Mouse (Mus musculus) adrenal gland, adult 8-10 months (tissue): ENCODE measurements around the gene Ccdc116. TPM values are rescaled to one million over a fixed set of nuclear protein-coding genes. Genes with fewer than 3 reads are reported as not detected.
"Not testable (repeated sequence)": the region's sequence is repeated elsewhere in the genome, so short reads cannot be mapped to it uniquely, and the experiment has no call there.

ENCODE experiments used
- DNase-seq: peaks from one replicate; pipeline ENCODE4 v3.0.0; 2022
- total RNA-seq, 4 experiments: library from RNA; stranded (reverse); gene quantifications; 2 replicates each; pipeline ENCODE4 v1.2.4; 2022

Gene Ccdc116
- total RNA-seq: under 1 TPM; 0.35 to 0.66 (median 0.47) TPM

DNA sequence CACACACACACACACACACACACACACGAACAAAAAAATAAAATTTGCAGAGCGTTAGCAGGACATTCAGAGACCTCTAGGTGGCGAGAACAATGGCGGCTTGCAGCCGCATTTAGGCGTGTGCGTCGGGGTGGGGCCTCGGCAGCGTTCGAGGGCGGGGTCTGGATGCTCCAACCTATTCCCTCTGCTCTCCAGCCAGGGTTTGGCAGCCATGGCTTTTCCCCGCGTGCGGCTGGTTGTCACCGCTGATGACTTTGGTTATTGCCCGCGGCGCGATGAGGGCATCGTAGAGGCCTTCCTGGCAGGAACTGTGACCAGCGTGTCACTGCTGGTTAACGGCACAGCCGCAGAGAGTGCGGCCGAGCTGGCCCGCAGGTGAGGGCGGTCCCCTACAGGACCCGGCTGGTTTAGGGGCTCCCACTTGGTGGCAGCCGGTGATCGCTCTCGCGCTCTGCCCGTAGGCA, at the start of gene Ccdc116:
TSS of gene Ccdc116 (minus strand) at position 458 of the 464 bp plus-strand sequence.
- DNase-seq: peak; percentile 68

DNA sequence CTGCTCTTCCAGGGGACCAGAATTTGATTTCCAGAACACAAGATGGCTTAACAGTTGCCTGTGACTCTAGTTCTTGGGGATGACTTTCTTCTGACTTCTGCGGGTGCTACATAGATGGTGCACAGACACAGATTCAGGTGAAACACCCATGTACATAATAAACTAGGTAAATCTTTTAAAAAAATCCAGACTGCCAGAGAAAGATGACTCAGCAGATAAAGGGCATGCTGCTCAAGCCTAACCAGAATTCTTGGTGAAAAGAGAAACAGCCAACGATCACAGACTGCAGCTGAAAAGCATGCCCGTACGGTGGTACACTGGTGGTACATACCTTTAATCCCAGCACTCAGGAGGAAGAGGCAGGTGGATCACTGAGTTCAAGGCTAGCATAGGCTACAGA, 46.8 kb upstream of the Ccdc116 start:
- no peak for DNase-seq

GRCm38 (mm10) chr16:17185475-17185874, 38.4 kb upstream of the Ccdc116 start:
- no peak for DNase-seq

DNA sequence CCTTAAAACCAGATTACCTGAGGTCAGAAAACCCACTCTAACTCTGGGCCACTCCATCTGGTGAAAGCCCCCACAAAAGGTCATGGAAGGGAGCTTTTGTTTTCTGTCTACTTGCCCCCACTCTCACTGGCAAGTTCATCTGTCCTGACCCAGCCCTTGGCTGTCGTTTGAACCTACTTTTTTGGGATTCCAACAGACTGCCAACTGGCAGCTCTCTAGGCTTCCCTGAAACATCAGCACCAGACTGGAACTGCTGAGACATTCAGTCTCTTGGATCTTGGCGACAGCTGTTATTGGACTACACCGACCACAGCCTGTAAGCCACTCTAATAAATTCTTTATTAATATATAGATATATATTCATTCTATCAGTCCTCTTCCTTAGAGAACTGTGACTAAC, 36.0 kb upstream of the Ccdc116 start:
- no peak for DNase-seq

GRCm38 (mm10) chr16:17182136-17182535, 35.1 kb upstream of the Ccdc116 start:
- DNase-seq: no peak

DNA sequence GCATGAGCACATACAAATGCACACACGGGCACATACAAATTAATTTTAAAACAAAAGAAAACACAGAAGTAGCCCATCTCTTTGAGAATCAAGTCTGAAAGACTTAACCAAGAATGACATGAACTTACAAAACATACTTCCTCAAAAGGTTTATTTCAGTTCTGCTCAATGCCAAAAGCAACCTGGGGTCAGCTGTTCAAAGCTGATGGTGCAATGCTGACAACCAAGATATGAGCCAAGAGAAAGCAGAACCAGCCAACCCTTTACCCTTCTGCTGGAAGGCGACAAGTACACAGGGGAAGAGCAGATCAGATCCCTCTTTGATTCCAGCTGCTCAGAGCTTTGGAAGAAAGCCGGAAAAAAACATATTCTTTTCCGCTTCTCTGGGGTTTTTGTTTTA, 34.4 kb upstream of the Ccdc116 start:
- DNase-seq: no peak

- DNase-seq: no peak
Measured at GRCm38 (mm10) chr16:17179706-17180105, 32.7 kb upstream of the Ccdc116 start.

- no peak for DNase-seq
Measured at GRCm38 (mm10) chr16:17177623-17178170, 30.7 kb upstream of the Ccdc116 start.

- DNase-seq: peak; percentile 58
Measured at GRCm38 (mm10) chr16:17175765-17176164, 28.7 kb upstream of the Ccdc116 start.

DNA sequence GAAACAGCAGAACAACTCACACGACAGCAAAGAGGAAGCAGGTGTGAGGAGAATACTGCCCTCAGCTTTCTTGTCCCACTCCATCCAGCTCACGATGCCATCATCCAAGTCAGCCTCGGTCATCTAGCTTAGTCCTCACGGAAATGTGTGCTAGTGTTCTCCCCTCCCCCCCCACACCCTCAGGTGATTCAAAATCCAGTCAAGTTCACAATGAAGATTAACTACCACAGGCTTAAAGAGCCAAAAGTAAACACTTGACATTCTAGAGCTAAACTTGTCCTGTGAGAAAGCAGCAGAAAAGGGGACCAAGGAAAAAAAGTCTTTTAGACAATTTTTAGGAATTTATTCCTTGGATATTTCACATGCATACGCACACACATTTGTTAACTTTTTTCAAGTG, 21.0 kb upstream of the Ccdc116 start:
- no peak for DNase-seq

GRCm38 (mm10) chr16:17167179-17167578, 20.1 kb upstream of the Ccdc116 start:
- DNase-seq: no peak

GRCm38 (mm10) chr16:17165478-17165877, 18.4 kb upstream of the Ccdc116 start:
- not testable (repeated sequence) for DNase-seq

DNA sequence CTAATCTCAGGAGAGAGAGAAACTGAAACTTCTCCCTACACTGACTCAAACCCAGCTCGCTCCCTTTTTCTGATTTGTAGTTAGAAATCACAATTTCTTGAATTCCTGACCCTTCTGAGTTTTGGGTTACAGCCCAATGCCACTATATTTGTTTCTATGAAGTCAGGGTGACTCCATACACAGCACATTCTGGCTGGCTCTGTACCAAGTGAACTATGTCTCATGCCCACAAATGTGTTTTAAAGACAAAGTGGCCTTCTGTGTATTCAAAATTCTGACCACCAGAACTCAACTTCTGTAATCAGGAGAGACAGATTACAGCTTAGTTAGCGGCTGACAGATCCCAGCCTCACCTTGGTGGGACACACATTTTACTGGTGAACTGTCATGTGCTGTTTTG, 7.3 kb upstream of the Ccdc116 start:
- DNase-seq: no peak

DNA sequence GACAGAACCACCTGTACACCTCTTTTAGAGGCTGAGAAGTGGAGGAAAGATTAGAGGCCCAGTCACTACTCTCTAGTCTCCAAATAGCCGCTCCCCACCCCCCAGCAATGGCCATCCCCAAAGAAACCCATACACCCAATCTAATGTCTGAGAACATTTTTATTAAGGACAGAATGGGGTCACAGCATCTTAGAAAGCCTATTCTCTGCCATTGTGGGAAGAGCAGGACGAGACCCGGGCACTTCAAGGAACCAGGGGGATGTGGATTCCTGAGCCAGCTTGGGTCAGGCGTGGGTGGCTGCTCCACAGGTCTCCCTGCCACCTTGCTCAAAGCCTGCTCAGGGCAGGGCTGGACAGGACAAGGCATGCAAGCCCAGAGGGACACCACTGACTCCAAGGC, 4.8 kb upstream of the Ccdc116 start:
- no peak for DNase-seq

DNA sequence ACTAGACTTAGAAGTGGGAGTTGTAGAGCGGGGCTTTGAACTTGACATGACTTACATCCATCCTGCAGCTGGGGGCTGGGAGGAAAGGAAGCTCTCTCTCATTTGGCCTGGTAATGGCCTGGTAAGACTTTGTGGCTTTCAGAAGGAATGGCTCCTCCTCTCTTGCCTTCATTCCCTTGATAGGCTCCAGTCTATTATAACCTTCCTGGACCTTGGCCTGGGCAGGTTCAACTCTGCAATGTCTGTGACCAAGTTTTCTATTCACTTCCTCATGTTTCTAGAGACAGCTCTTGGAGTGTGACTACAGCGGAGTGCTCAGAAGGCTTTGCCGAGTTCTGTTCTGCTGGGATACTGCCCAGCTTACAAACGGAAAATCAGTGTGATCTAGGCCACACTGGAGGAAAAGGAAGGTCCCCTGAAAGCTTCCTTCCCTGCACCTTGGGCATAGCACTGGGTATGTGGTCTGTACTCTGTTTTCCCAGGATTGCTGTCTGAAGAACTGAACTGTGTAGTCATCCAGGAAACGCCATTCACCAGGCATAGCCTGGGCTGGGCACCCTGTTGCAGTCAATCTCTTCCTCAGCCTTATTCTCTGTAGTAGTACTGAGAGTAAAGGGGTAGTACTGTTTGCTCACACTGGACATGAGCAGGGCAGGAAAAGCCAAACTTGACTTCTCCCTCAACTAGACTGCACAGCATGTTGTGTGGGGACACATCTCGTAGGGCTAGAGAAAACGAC, 3.7 kb upstream of the Ccdc116 start:
- no peak for DNase-seq

GRCm38 (mm10) chr16:17148084-17148483, 1.1 kb upstream of the Ccdc116 start:
- DNase-seq: no peak

GRCm38 (mm10) chr16:17147391-17147929, 431 bp upstream of the Ccdc116 start:
- no peak for DNase-seq

GRCm38 (mm10) chr16:17144339-17144738, 2.7 kb downstream of the Ccdc116 start, which contains the start of gene Ydjc:
Gene Ydjc, plus strand, starts transcription at chr16:17144621.
- DNase-seq: no peak

DNA sequence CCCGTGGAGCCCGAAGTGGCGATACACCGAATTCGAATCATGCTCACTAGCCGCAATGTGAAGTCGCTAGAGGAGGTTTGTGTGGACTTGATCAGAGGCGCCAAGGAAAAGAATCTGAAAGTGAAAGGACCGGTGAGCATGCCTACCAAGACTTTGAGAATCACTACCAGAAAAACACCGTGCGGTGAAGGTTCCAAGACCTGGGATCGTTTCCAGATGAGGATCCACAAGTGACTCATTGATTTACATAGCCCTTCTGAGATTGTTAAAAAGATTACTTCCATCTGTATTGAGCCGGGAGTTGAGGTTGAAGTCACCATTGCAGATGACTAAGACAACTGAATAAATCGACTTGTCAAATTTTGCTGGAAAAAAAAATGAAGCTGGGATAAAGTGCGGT, 9.7 kb downstream of the Ccdc116 start:
- no peak for DNase-seq

DNA sequence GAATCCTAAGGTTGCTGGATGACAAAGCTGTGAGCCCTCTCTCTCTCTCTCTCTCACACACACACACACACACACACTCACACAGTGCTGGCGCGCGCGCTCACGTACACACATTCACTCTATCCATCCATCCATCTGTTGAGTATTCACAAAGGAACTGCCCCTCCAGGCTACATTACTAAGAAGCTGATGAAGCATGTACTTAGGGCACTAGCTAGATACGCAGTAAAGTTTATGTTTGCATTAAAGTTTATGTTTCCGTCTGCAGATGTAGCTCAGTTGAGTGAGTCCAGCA, 14.2 kb downstream of the Ccdc116 start:
- no peak for DNase-seq

GRCm38 (mm10) chr16:17132089-17132905, 14.7 kb downstream of the Ccdc116 start, which contains the start of gene Sdf2l1:
Gene Sdf2l1, minus strand, starts transcription at chr16:17132383.
- peak; percentile 96 for DNase-seq

- DNase-seq: no peak
Measured at GRCm38 (mm10) chr16:17131191-17132088, 15.6 kb downstream of the Ccdc116 start.
